Mouse (Mus musculus) olfactory bulb, adult 2 months (tissue): ENCODE measurements around the gene Bco1.

Experiments
- CTCF ChIP-seq: fragments of 200-500 bp; IDR thresholded peaks from 2 replicates; pipeline ENCODE4 v1.5.1; 2012; ENCODE audit warnings: low read depth, mild to moderate bottlenecking, low read length, moderate library complexity; ENCODE audit not compliant: insufficient read depth
- POLR2A ChIP-seq: fragments of 200-500 bp; IDR thresholded peaks from 2 replicates; pipeline ENCODE4 v1.6.1; 2012; ENCODE audit warnings: mild to moderate bottlenecking, low read depth, low read length, moderate library complexity; ENCODE audit not compliant: insufficient read depth

DNA sequence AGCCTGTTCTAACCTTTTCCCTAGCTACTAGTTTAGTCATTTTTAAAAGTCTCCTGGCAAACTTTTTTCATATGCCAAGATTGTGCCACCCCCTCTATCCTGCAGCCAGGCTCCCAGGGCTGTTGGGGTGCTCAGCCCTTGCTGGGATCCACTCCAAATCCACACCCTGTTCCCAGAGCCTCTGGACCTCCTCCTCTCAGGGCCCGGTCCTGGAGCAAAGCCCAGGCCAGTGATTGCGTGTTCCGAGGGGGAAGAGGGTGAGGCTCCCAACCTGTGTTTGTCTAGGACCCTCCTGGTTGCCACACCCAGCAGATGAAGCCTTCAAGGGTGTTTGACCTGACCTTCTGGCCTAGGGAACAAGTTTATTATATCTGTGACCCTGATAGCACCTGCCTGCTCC is 16.0 kb downstream of the Bco1 start:
- no peak for TF ChIP-seq POLR2A
- TF ChIP-seq CTCF: no peak
